Mouse (Mus musculus): ENCODE results near the gene Adcyap1r1.

DNA sequence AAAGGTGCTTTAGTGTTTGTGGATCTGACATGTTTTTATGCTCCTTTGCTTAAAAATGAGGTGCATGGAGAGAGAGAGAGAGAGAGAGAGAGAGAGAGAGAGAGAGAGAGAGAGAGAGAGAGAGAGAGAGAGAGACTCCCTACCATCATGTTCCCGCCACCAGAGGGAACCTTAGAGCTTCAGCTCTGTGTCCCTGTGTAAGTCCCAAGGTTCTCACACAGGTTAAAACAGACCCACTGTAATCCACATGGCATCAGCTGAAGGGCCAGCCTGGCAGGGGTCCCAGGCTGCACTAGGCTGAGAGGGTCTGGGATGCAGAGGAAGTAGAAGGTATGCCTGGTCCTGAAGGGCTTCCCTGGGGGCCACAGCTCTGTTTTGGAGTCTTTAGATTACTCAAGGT lies 6.4 kb downstream of the Adcyap1r1 start:
- TF ChIP-seq HCFC1 (IDR thresholded peaks at IDR 0.05; ENCODE audit: borderline replicate concordance, insufficient read depth, low read length) (no peak), MAFK (IDR thresholded peaks at IDR 0.05; ENCODE audit: insufficient read depth, low read depth, low read length) (no peak), ZNF384 (IDR thresholded peaks at IDR 0.05; ENCODE audit: low read depth, low read length) (no peak)

Measured in ES-E14 (cell line).